Mouse (Mus musculus) ES-E14 (cell line): ENCODE data around the gene Alg2.

Source experiments
- CHD2 ChIP-seq: IDR thresholded peaks from 2 replicates; pipeline ENCODE4 v1.6.1; 2014; ENCODE audit warnings: mild to moderate bottlenecking, low read depth, low read length, inconsistent platforms
- HCFC1 ChIP-seq: IDR thresholded peaks from 2 replicates; pipeline ENCODE4 v1.6.1; 2012; ENCODE audit warnings: low read length, inconsistent platforms, borderline replicate concordance; ENCODE audit not compliant: insufficient read depth
- MAFK ChIP-seq: IDR thresholded peaks from 2 replicates; pipeline ENCODE4 v1.6.1; 2014; ENCODE audit warnings: mild to moderate bottlenecking, low read depth, low read length, inconsistent platforms; ENCODE audit not compliant: insufficient read depth
- ZC3H11A ChIP-seq: IDR thresholded peaks from 2 replicates; pipeline ENCODE4 v1.6.1; 2012; ENCODE audit warnings: low read depth, mild to moderate bottlenecking, inconsistent platforms, low read length, borderline replicate concordance
- ZNF384 ChIP-seq: IDR thresholded peaks from 2 replicates; pipeline ENCODE4 v1.6.1; 2012; ENCODE audit warnings: low read depth, low read length, inconsistent platforms

DNA sequence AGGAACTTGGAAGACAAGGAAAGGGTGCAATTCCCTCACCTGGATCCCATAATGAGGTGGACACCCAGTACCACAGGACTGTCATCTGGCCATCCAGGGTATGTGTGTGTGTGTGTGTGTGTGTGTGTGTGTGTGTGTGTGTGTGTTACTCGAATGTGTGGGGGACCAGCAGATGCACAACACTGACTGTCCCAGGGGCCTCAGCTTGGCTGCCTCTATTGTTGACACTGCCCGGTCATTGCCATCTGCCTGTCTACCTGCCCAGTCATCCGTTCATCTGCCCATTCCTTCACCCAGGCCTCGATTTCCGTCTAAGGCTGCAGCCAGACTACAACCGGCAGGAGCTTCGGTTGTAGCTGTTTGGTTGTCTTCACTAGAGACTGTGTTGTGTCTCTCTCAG lies 41.4 kb downstream of the Alg2 start:
- TF ChIP-seq ZNF384: no peak
- TF ChIP-seq HCFC1: no peak
- no peak for TF ChIP-seq MAFK
- TF ChIP-seq ZC3H11A: no peak
- no peak for TF ChIP-seq CHD2
